Comparison of ENCODE assay signal across 8 mouse cellular contexts in genomic region chr16:17938821-17939220, GRCm38 (mm10). TPM values are rescaled to one million over a fixed set of nuclear protein-coding genes. Genes with fewer than 3 reads are reported as not detected.
A peak's percentile ranks its signal among the peaks of the same experiment; 100 is the strongest.
DNase-seq lines count a peak whose midpoint lies in the region; ATAC-seq and TF ChIP-seq lines count a peak whose summit lies in the region.

No protein-coding gene starts in this region.

- no peak overlapping the region for H3K4me3 ChIP-seq in forebrain, embryonic 14.5 days (ENCODE audit: low read depth, low read length)
- H3K4me3 ChIP-seq in liver, embryonic 14.5 days (ENCODE audit: insufficient read depth in 1 of 2, low read depth in 2 of 2, low read length in 2 of 2), result no peak overlapping the region
- no peak overlapping the region for H3K4me3 ChIP-seq in neural tube, embryonic 12.5 days

- no peak overlapping the region for H3K27ac ChIP-seq in forebrain, embryonic 14.5 days (ENCODE audit: low read depth, low read length)
- peak overlapping the region; percentile 70 for H3K27ac ChIP-seq in liver, embryonic 14.5 days
- H3K27ac ChIP-seq in neural tube, embryonic 12.5 days, result no peak overlapping the region

- TF ChIP-seq EP300 in liver, embryonic 14.5 days (IDR thresholded peaks at IDR 0.05; ENCODE audit: low read depth), result no peak

- H3K4me1 ChIP-seq in forebrain, embryonic 14.5 days (ENCODE audit: control insufficient read depth, insufficient read depth, low read length), result no peaks in the 10 kb centered on the region
- peaks cover 21 to 30% of the 10 kb centered on the region in 2 experiments for H3K4me1 ChIP-seq in liver, embryonic 14.5 days (replicated peaks; ENCODE audit: control insufficient read depth in 2 of 2, insufficient read depth in 2 of 2, low read length in 1 of 2)
- H3K4me1 ChIP-seq in neural tube, embryonic 12.5 days, result no peaks in the 10 kb centered on the region

- no peaks in the 10 kb centered on the region; the same call in 1 of the 2 replicates for H3K27me3 ChIP-seq in forebrain, embryonic 14.5 days (replicated peaks; ENCODE audit: control insufficient read depth, insufficient read depth, low read length)
- no peaks in the 10 kb centered on the region for H3K27me3 ChIP-seq in liver, embryonic 14.5 days (ENCODE audit: control insufficient read depth, insufficient read depth, low read length)
- H3K27me3 ChIP-seq in neural tube, embryonic 12.5 days (replicated peaks), result peaks cover 3% of the 10 kb centered on the region

- WGBS in forebrain, embryonic 14.5 days, result 8% methylated on average over 7 of the region's 7 CpGs
- WGBS in liver, embryonic 14.5 days (ENCODE audit: insufficient replicate concordance), result 6% methylated on average over 7 of the region's 7 CpGs
- 15% methylated on average over 7 of the region's 7 CpGs for WGBS in neural tube, embryonic 12.5 days

- no peak overlapping the region for H3K9ac ChIP-seq in forebrain, embryonic 14.5 days (ENCODE audit: low read length)
- peak overlapping the region; percentile 38 for H3K9ac ChIP-seq in liver, embryonic 14.5 days (replicated peaks)
- no peak overlapping the region for H3K9ac ChIP-seq in neural tube, embryonic 12.5 days

- H3K4me2 ChIP-seq in forebrain, embryonic 14.5 days (ENCODE audit: low read length), result no peak overlapping the region
- peak overlapping the region; percentile 42 for H3K4me2 ChIP-seq in liver, embryonic 14.5 days (ENCODE audit: low read depth)
- no peak overlapping the region for H3K4me2 ChIP-seq in neural tube, embryonic 12.5 days (replicated peaks)

- no peaks in the 10 kb centered on the region for H3K36me3 ChIP-seq in forebrain, embryonic 14.5 days (ENCODE audit: control insufficient read depth, insufficient read depth, low read length)
- no peaks in the 10 kb centered on the region for H3K36me3 ChIP-seq in liver, embryonic 14.5 days (replicated peaks; ENCODE audit: control insufficient read depth, insufficient read depth, low read depth)
- no peaks in the 10 kb centered on the region for H3K36me3 ChIP-seq in neural tube, embryonic 12.5 days

- peak; percentile 96 for TF ChIP-seq CTCF in liver, embryonic 14.5 days (IDR thresholded peaks at IDR 0.05; ENCODE audit: low read depth)

- peak; percentile 82 for DNase-seq in 3T3-L1 (ENCODE audit: low read depth, low spot score)
- DNase-seq in ES-CJ7 (ENCODE audit: low read depth, low spot score), result peak; percentile 80
- DNase-seq in forebrain, embryonic 14.5 days (ENCODE audit: low spot score), result peak; percentile 70
- peak; percentile 60 to 61 (median 61) for DNase-seq in liver, embryonic 14.5 days (ENCODE audit: low read depth in 3 of 3, low spot score in 3 of 3)
- peak; percentile 48 to 67 for DNase-seq in urinary bladder, postnatal 4 days (ENCODE audit: low spot score in 2 of 2)

- H3K9me3 ChIP-seq in forebrain, embryonic 14.5 days (replicated peaks; ENCODE audit: control insufficient read depth, low read length), result no peaks in the 10 kb centered on the region
- no peaks in the 10 kb centered on the region for H3K9me3 ChIP-seq in liver, embryonic 14.5 days (ENCODE audit: control insufficient read depth, low read length)
- H3K9me3 ChIP-seq in neural tube, embryonic 12.5 days, result no peaks in the 10 kb centered on the region

- ATAC-seq in cerebellum, adult (ENCODE audit: insufficient number of reproducible peaks, low FRiP score, low TSS enrichment), result peak; percentile 91
- peak; percentile 79; the same call in 1 of the 2 replicates for ATAC-seq in forebrain, embryonic 14.5 days
- ATAC-seq in inflammation-experienced regulatory T-cells, adult 6 months, result peak; percentile 91
- peak; percentile 91 for ATAC-seq in liver, embryonic 14.5 days (ENCODE audit: insufficient read depth)
- peak; percentile 78 for ATAC-seq in neural tube, embryonic 12.5 days (ENCODE audit: low FRiP score, low read depth)

RNA-seq across cellular contexts. Expression of gene Slc25a1, which starts 10.8 kb away (rescaled TPM):
- polyA plus RNA-seq in forebrain, embryonic 14.5 days (2014; fragmentation: Nextera tagmentation; extraction: Ambion mirVana), result 113 and 124 TPM in 2 replicates
- 10 to 100 TPM in 1 of 3 experiments, 1 to 10 TPM in 2; 4.4 to 12.6 (median 8.2) TPM for polyA plus RNA-seq in inflammation-experienced regulatory T-cells, adult 6 months (2017; shearing (Covaris generic))
- polyA plus RNA-seq in liver, embryonic 14.5 days (2012; rRNA removed), result 33.4 and 41.7 TPM in 2 replicates
- 50.6 and 57.2 TPM in 2 replicates for polyA plus RNA-seq in liver, embryonic 14.5 days (2014; fragmentation: Nextera tagmentation; extraction: Ambion mirVana)
- 156 and 162 TPM in 2 replicates for polyA plus RNA-seq in neural tube, embryonic 12.5 days (2016; fragmentation: Nextera tagmentation; extraction: Ambion mirVana)

RNA-seq across cellular contexts. Expression of gene Gsc2, which starts 24.0 kb away (rescaled TPM):
- not detected in 2 replicates for polyA plus RNA-seq in forebrain, embryonic 14.5 days (2014; fragmentation: Nextera tagmentation; extraction: Ambion mirVana)
- not detected for polyA plus RNA-seq in inflammation-experienced regulatory T-cells, adult 6 months (2017; shearing (Covaris generic))
- not detected in 2 replicates for polyA plus RNA-seq in liver, embryonic 14.5 days (2012; rRNA removed)
- not detected in 2 replicates for polyA plus RNA-seq in liver, embryonic 14.5 days (2014; fragmentation: Nextera tagmentation; extraction: Ambion mirVana)
- polyA plus RNA-seq in neural tube, embryonic 12.5 days (2016; fragmentation: Nextera tagmentation; extraction: Ambion mirVana), result not detected in 2 replicates

RNA-seq across cellular contexts. Expression of gene Ess2, which starts 27.7 kb away (rescaled TPM):
- 43.5 and 46.1 TPM in 2 replicates for polyA plus RNA-seq in forebrain, embryonic 14.5 days (2014; fragmentation: Nextera tagmentation; extraction: Ambion mirVana)
- 10 to 100 TPM; 29.9 to 45.9 (median 39.7) TPM for polyA plus RNA-seq in inflammation-experienced regulatory T-cells, adult 6 months (2017; shearing (Covaris generic))
- polyA plus RNA-seq in liver, embryonic 14.5 days (2012; rRNA removed), result 6.3 and 7.5 TPM in 2 replicates
- polyA plus RNA-seq in liver, embryonic 14.5 days (2014; fragmentation: Nextera tagmentation; extraction: Ambion mirVana), result 6.8 and 7.6 TPM in 2 replicates
- polyA plus RNA-seq in neural tube, embryonic 12.5 days (2016; fragmentation: Nextera tagmentation; extraction: Ambion mirVana), result 52.1 and 54.6 TPM in 2 replicates

RNA-seq across cellular contexts. Expression of gene Tssk2, which starts 40.4 kb away (rescaled TPM):
- 0.13 and 0.41 TPM in 2 replicates for polyA plus RNA-seq in forebrain, embryonic 14.5 days (2014; fragmentation: Nextera tagmentation; extraction: Ambion mirVana)
- polyA plus RNA-seq in inflammation-experienced regulatory T-cells, adult 6 months (2017; shearing (Covaris generic)), result under 1 TPM in 1 of 3 experiments, not detected in 2; 0.43 TPM
- polyA plus RNA-seq in liver, embryonic 14.5 days (2012; rRNA removed), result not detected in 2 replicates
- not detected in 2 replicates for polyA plus RNA-seq in liver, embryonic 14.5 days (2014; fragmentation: Nextera tagmentation; extraction: Ambion mirVana)
- not detected in 2 replicates for polyA plus RNA-seq in neural tube, embryonic 12.5 days (2016; fragmentation: Nextera tagmentation; extraction: Ambion mirVana)

RNA-seq across cellular contexts. Expression of gene Dgcr2, which starts 40.5 kb away (rescaled TPM):
- 75.3 and 93.1 TPM in 2 replicates for polyA plus RNA-seq in forebrain, embryonic 14.5 days (2014; fragmentation: Nextera tagmentation; extraction: Ambion mirVana)
- 10 to 100 TPM; 16.4 to 21.8 (median 19.9) TPM for polyA plus RNA-seq in inflammation-experienced regulatory T-cells, adult 6 months (2017; shearing (Covaris generic))
- 14.2 and 16.3 TPM in 2 replicates for polyA plus RNA-seq in liver, embryonic 14.5 days (2012; rRNA removed)
- 13.2 and 15.5 TPM in 2 replicates for polyA plus RNA-seq in liver, embryonic 14.5 days (2014; fragmentation: Nextera tagmentation; extraction: Ambion mirVana)
- 96.7 and 101 TPM in 2 replicates for polyA plus RNA-seq in neural tube, embryonic 12.5 days (2016; fragmentation: Nextera tagmentation; extraction: Ambion mirVana)
